Mouse (Mus musculus) MEL (cell line): ENCODE data around the gene Nat10. TPM values are rescaled to one million over a fixed set of nuclear protein-coding genes. Genes with fewer than 3 reads are reported as not detected.

Experiments used
- DNase-seq: peaks from one replicate; pipeline ENCODE4 v3.0.0; 2011; ENCODE audit warnings: low read depth, low spot score
- H3K27ac ChIP-seq: 2 replicates; pipeline ENCODE4 v1.5.1; 2012; ENCODE audit warnings: low read depth, mild to moderate bottlenecking, control low read depth, low read length, moderate library complexity; ENCODE audit not compliant: control insufficient read depth
- H3K27me3 ChIP-seq, 2 experiments: fragments of 150-350 bp in 1 of 2; sonication (generic) in 1 of 2; 2 replicates each; pipeline ENCODE4 v1.6.1; 2012; ENCODE audit warnings: low read length in 2 of 2, mild to moderate bottlenecking in 2 of 2, improper control_type of control experiment in 1 of 2, moderate library complexity in 1 of 2; ENCODE audit not compliant: insufficient read depth in 2 of 2, control insufficient read depth in 1 of 2
- H3K36me3 ChIP-seq, 2 experiments: 2 replicates each; pipeline ENCODE4 v1.6.1; 2012 to 2014; ENCODE audit warnings: low read length in 2 of 2, improper control_type of control experiment in 1 of 2, inconsistent platforms in 1 of 2, mild to moderate bottlenecking in 1 of 2; ENCODE audit not compliant: insufficient read depth in 2 of 2, control insufficient read depth in 1 of 2
- H3K4me1 ChIP-seq, 2 experiments: fragments of 150-350 bp in 1 of 2; sonication (generic) in 1 of 2; 2 replicates each; pipeline ENCODE4 v1.6.1; 2012; ENCODE audit warnings: low read length in 2 of 2, improper control_type of control experiment in 1 of 2, mild to moderate bottlenecking in 1 of 2; ENCODE audit not compliant: insufficient read depth in 2 of 2, control insufficient read depth in 1 of 2
- H3K4me3 ChIP-seq, 2 experiments: fragments of 150-350 bp in 1 of 2; sonication (generic) in 1 of 2; 2 replicates each; pipeline ENCODE4 v1.5.1; 2012; ENCODE audit warnings: low read depth in 2 of 2, low read length in 2 of 2, mild to moderate bottlenecking in 2 of 2, moderate library complexity in 2 of 2, control low read depth in 1 of 2, improper control_type of control experiment in 1 of 2; ENCODE audit not compliant: control insufficient read depth in 1 of 2, insufficient read depth in 1 of 2
- H3K79me2 ChIP-seq: 2 replicates; pipeline ENCODE4 v1.6.1; 2012; ENCODE audit warnings: mild to moderate bottlenecking, low read length, moderate library complexity; ENCODE audit not compliant: control insufficient read depth, poor library complexity, insufficient read depth
- H3K9ac ChIP-seq: 2 replicates; pipeline ENCODE4 v1.6.1; 2012; ENCODE audit warnings: low read depth, mild to moderate bottlenecking, control low read depth, low read length, moderate library complexity; ENCODE audit not compliant: control insufficient read depth, poor library complexity, severe bottlenecking
- H3K9me3 ChIP-seq: fragments of 150-350 bp; sonication (generic); replicated peaks from 2 replicates; pipeline ENCODE4 v1.6.1; 2012; ENCODE audit warnings: mild to moderate bottlenecking, low read length, improper control_type of control experiment, moderate library complexity; ENCODE audit not compliant: insufficient read depth
- BHLHE40 ChIP-seq: IDR thresholded peaks from 2 replicates; pipeline ENCODE4 v1.6.1; 2012; ENCODE audit warnings: low read depth, mild to moderate bottlenecking, inconsistent platforms, low read length, improper control_type of control experiment, borderline replicate concordance
- EP300 ChIP-seq, 2 experiments: IDR thresholded peaks; 2 replicates each; pipeline ENCODE4 v1.6.1; 2011; ENCODE audit warnings: improper control_type of control experiment in 2 of 2, low read length in 2 of 2, low read depth in 1 of 2, mild to moderate bottlenecking in 1 of 2
- ETS1 ChIP-seq: IDR thresholded peaks from 2 replicates; pipeline ENCODE4 v1.6.1; 2012; ENCODE audit warnings: low read depth, mild to moderate bottlenecking, inconsistent platforms, low read length, improper control_type of control experiment, moderate library complexity
- HCFC1 ChIP-seq: IDR thresholded peaks from 2 replicates; pipeline ENCODE4 v1.6.1; 2012; ENCODE audit warnings: low read depth, mild to moderate bottlenecking, inconsistent platforms, low read length, improper control_type of control experiment, moderate library complexity
- JUND ChIP-seq: IDR thresholded peaks from 2 replicates; pipeline ENCODE4 v1.6.1; 2011; ENCODE audit warnings: low read depth, mild to moderate bottlenecking, improper control_type of control experiment, low read length
- MAFK ChIP-seq: IDR thresholded peaks from 2 replicates; pipeline ENCODE4 v1.6.1; 2011; ENCODE audit warnings: low read depth, mild to moderate bottlenecking, low read length, improper control_type of control experiment, borderline replicate concordance
- MYC ChIP-seq: IDR thresholded peaks from 2 replicates; pipeline ENCODE4 v1.6.1; 2011; ENCODE audit warnings: low read depth, mild to moderate bottlenecking, low read length, improper control_type of control experiment, moderate library complexity
- NRF1 ChIP-seq: IDR thresholded peaks from 2 replicates; pipeline ENCODE4 v1.6.1; 2014; ENCODE audit warnings: low read depth, mild to moderate bottlenecking, inconsistent platforms, low read length, improper control_type of control experiment, moderate library complexity; ENCODE audit not compliant: poor library complexity, insufficient read depth, severe bottlenecking
- POLR2A ChIP-seq, 2 experiments: IDR thresholded peaks; 2 replicates each; pipeline ENCODE4 v1.6.1; 2011 to 2012; ENCODE audit warnings: low read length in 2 of 2, mild to moderate bottlenecking in 2 of 2, control low read depth in 1 of 2, improper control_type of control experiment in 1 of 2, low read depth in 1 of 2, moderate library complexity in 1 of 2; ENCODE audit not compliant: control insufficient read depth in 1 of 2, insufficient read depth in 1 of 2, poor library complexity in 1 of 2
- POLR2AphosphoS5 ChIP-seq: IDR thresholded peaks from 2 replicates; pipeline ENCODE4 v1.6.1; 2012; ENCODE audit warnings: low read depth, borderline replicate concordance, mild to moderate bottlenecking, inconsistent platforms, low read length, moderate library complexity, mixed read lengths
- TAL1 ChIP-seq: IDR thresholded peaks from 2 replicates; pipeline ENCODE4 v1.6.1; 2012; ENCODE audit warnings: mild to moderate bottlenecking, inconsistent platforms, low read length, moderate library complexity, mixed read lengths
- USF2 ChIP-seq, 2 experiments: IDR thresholded peaks; 2 replicates each; pipeline ENCODE4 v1.6.1; 2011 to 2012; ENCODE audit warnings: improper control_type of control experiment in 2 of 2, low read length in 2 of 2, borderline replicate concordance in 1 of 2, inconsistent platforms in 1 of 2, low read depth in 1 of 2, mild to moderate bottlenecking in 1 of 2; ENCODE audit not compliant: insufficient read depth in 1 of 2
- ZC3H11A ChIP-seq: IDR thresholded peaks from 2 replicates; pipeline ENCODE4 v1.6.1; 2012; ENCODE audit warnings: low read depth, mild to moderate bottlenecking, inconsistent platforms, low read length, improper control_type of control experiment
- ZKSCAN1 ChIP-seq: IDR thresholded peaks from 2 replicates; pipeline ENCODE4 v1.6.1; 2012; ENCODE audit warnings: low read depth, mild to moderate bottlenecking, inconsistent platforms, low read length, improper control_type of control experiment, moderate library complexity
- ZNF384 ChIP-seq: IDR thresholded peaks from 2 replicates; pipeline ENCODE4 v1.6.1; 2012; ENCODE audit warnings: low read depth, mild to moderate bottlenecking, inconsistent platforms, low read length, improper control_type of control experiment
- polyA plus RNA-seq, 2 experiments: library from polyadenylated mRNA; stranded (reverse) in 1 of 2; unstranded in 1 of 2; fragments of >175 nt in 1 of 2; fragments of >200 nt in 1 of 2; gene quantifications; 2 replicates each; pipeline versions ENCODE4 v1.2.1 to v1.2.4; 2012; ENCODE audit warnings: low replicate concordance in 2 of 2, low read depth in 1 of 2; ENCODE audit not compliant: insufficient read length in 2 of 2, insufficient read depth in 1 of 2, missing spikeins in 1 of 2
- total RNA-seq: library from RNA; depleted of rRNA; stranded (reverse); fragments of 300-350 nt; gene quantifications from 2 replicates; pipeline ENCODE4 v1.2.3, GENCODE M21; 2012

Gene Nat10
- total and polyA plus RNA-seq, 3 experiments: 74.7 to 107 TPM; not detected in 1

DNA sequence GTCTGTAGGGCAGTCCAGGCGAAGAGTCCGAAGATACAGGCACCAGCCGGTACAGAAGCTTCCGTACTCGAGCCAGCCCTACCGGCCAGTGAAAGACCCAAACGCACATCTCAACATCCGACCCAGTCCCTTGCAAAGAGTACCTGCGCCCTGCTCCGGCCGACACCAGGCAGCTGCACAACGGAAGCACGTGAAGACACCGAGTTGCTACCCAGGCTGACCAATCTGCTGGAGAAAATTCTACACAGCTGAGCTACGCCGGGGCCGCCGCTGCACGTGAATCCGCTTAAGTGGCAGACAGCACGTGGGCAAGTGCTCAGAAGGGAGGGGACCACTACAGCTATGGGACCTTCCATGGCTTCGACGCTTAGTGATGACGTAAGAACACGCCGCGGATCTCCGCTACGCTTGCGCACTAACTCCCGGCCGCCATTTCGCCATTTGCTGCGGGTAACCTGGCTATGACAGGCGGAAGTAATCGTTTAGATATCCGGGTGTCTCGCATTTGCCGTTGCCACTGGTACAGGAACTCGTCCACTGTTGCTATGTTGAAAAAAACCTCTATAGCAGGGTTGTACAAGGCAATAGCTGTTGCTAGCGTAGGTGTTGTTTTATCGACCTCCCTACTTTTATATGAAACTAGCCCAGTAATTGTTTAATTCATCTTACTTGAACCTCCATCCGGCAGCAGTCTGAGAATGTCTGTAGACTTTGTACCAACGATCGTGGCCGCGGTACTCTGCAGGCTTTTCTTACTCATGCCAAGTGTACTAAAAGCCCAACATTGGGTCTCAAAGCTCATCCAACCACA, at the start of gene Nat10 (continued):
- peak in 1 of 2 experiments; percentile 36; a peak in 2 of 4 replicates for TF ChIP-seq EP300 (IDR thresholded peaks at IDR 0.05; ENCODE audit: low read depth in 1 of 2, low read length in 2 of 2)
- TF ChIP-seq USF2 (IDR thresholded peaks at IDR 0.05; ENCODE audit: borderline replicate concordance in 1 of 2, insufficient read depth in 1 of 2, low read depth in 1 of 2, low read length in 2 of 2): 0 out of 4 replicates have a peak, but pooled peaks of 1 of the 2 experiments have one; percentile 48
- TF ChIP-seq MYC: peak; percentile 100
- TF ChIP-seq ZKSCAN1: peak; percentile 92
- peak; percentile 71 to 93 for TF ChIP-seq POLR2A (IDR thresholded peaks at IDR 0.05; ENCODE audit: control insufficient read depth in 1 of 2, insufficient read depth in 1 of 2, low read depth in 1 of 2, low read length in 2 of 2, poor library complexity in 1 of 2)

- H3K4me1 ChIP-seq: no peaks in the 10 kb centered on the region
- no peak for TF ChIP-seq ETS1
- TF ChIP-seq ZC3H11A: no peak
- TF ChIP-seq BHLHE40: no peak
- no peak for TF ChIP-seq ZNF384
- TF ChIP-seq NRF1: no peak
- no peak for TF ChIP-seq MAFK
- no peak for TF ChIP-seq USF2 (IDR thresholded peaks at IDR 0.05; ENCODE audit: borderline replicate concordance in 1 of 2, insufficient read depth in 1 of 2, low read depth in 1 of 2, low read length in 2 of 2)
- no peak for TF ChIP-seq POLR2AphosphoS5
- H3K79me2 ChIP-seq: no peaks in the 10 kb centered on the region
- H3K9me3 ChIP-seq: no peaks in the 10 kb centered on the region
- H3K36me3 ChIP-seq: no peaks in the 10 kb centered on the region
- H3K27ac ChIP-seq: no peak overlapping the region
- H3K27me3 ChIP-seq: peaks cover 2 to 11% of the 10 kb centered on the region in 2 experiments
- DNase-seq: no peak
- no peak overlapping the region for H3K4me3 ChIP-seq
- no peak overlapping the region for H3K9ac ChIP-seq
These were observed 49.3 kb upstream of the Nat10 start for GRCm38 (mm10) chr2:103810412-103810811.

GRCm38 (mm10) chr2:103808466-103808865, 47.4 kb upstream of the Nat10 start:
- H3K9ac ChIP-seq: no peak overlapping the region

More at GRCm38 (mm10) chr2:103808466-103808865, 47.4 kb upstream of the Nat10 start:
- Histone ChIP-seq H3K36me3 (no peaks in the 10 kb centered on the region), H3K4me3 (no peak overlapping the region), H3K79me2 (no peaks in the 10 kb centered on the region), H3K9me3 (no peaks in the 10 kb centered on the region), H3K27me3 (peaks cover 2 to 7% of the 10 kb centered on the region in 2 experiments), H3K4me1 (no peaks in the 10 kb centered on the region), H3K27ac (no peak overlapping the region)
- no peak for DNase-seq
- TF ChIP-seq JUND (no peak), TAL1 (no peak), HCFC1 (no peak)
